Mouse (Mus musculus) spleen, adult 2 months (tissue): Measurements from ENCODE around the gene Nploc4. TPM values are rescaled to one million over a fixed set of nuclear protein-coding genes. Genes with fewer than 3 reads are reported as not detected.
A peak's percentile ranks its signal among the peaks of the same experiment; 100 is the strongest.
"Not testable (repeated sequence)": the region's sequence is repeated elsewhere in the genome, so short reads cannot be mapped to it uniquely, and the experiment has no call there.

Experiments used
- DNase-seq, 2 experiments: peaks; one replicate each; pipeline versions ENCODE4 v3.0.0 to v3.0.0-alpha.2; 2012 to 2021; ENCODE audit warnings: low spot score in 2 of 2, low read depth in 1 of 2
- H3K27ac ChIP-seq: fragments of 200-500 bp; 2 replicates; pipeline ENCODE4 v1.5.1; 2012; ENCODE audit warnings: low read length, inconsistent platforms; ENCODE audit not compliant: insufficient read depth
- H3K27me3 ChIP-seq: fragments of 200-500 bp; 2 replicates; pipeline ENCODE4 v1.6.1; 2012; ENCODE audit warnings: mild to moderate bottlenecking, moderate library complexity, low read length, inconsistent platforms; ENCODE audit not compliant: control insufficient read depth, insufficient read depth
- H3K36me3 ChIP-seq: fragments of 200-500 bp; 2 replicates; pipeline ENCODE4 v1.6.1; 2012; ENCODE audit warnings: mild to moderate bottlenecking, low read length, inconsistent platforms; ENCODE audit not compliant: control insufficient read depth, insufficient read depth
- H3K4me1 ChIP-seq: fragments of 200-500 bp; 2 replicates; pipeline ENCODE4 v1.6.1; 2011; ENCODE audit warnings: inconsistent platforms; ENCODE audit not compliant: control insufficient read depth, insufficient read depth, insufficient read length
- H3K4me3 ChIP-seq: fragments of 200-500 bp; 2 replicates; pipeline ENCODE4 v1.5.1; 2011; ENCODE audit warnings: mild to moderate bottlenecking, inconsistent platforms; ENCODE audit not compliant: insufficient read depth, insufficient read length; ENCODE audit errors: extremely low read depth
- CTCF ChIP-seq: fragments of 200-500 bp; IDR thresholded peaks from 2 replicates; pipeline ENCODE4 v1.5.1; 2011; ENCODE audit warnings: mild to moderate bottlenecking, inconsistent platforms; ENCODE audit not compliant: insufficient read depth, insufficient read length, insufficient replicate concordance; ENCODE audit errors: extremely low read depth
- POLR2A ChIP-seq: fragments of 200-500 bp; IDR thresholded peaks from 2 replicates; pipeline ENCODE4 v1.6.1; 2011; ENCODE audit warnings: low read depth, low read length, inconsistent platforms
- WGBS: fragments of 180-500 bp; shearing (Covaris S2); methylation state at CpG from one replicate; pipeline ENCODE4 v1.1.7; 2018; 5-methylcytosine and 5-hydroxymethylcytosine counted together
- polyA plus RNA-seq: library from polyadenylated mRNA; depleted of rRNA; stranded (reverse); fragments of >200 nt; gene quantifications from 2 replicates; pipeline ENCODE4 v1.2.3, GENCODE M21; 2012

Nploc4 gene
- polyA plus RNA-seq, 1 experiment = 25.3 TPM

GRCm38 (mm10) chr11:120354304-120355276 lies 82.9 kb downstream of the Nploc4 start:
- Histone ChIP-seq H3K4me1 (no peaks in the 10 kb centered on the region; the same call in 1 of the 2 replicates), H3K36me3 (no peaks in the 10 kb centered on the region), H3K4me3 (no peak overlapping the region), H3K27ac (no peak overlapping the region), H3K27me3 (no peaks in the 10 kb centered on the region)
- DNase-seq = peak in 1 of 2 experiments; percentile 1
- TF ChIP-seq POLR2A = no peak
- TF ChIP-seq CTCF = no peak
- 84% methylated on average over 17 of the region's 17 CpGs for WGBS

GRCm38 (mm10) chr11:120353500-120354303 lies 83.8 kb downstream of the Nploc4 start:
- no peaks in the 10 kb centered on the region; the same call in 1 of the 2 replicates for H3K4me1 ChIP-seq

GRCm38 (mm10) chr11:120352571-120353290 lies 84.8 kb downstream of the Nploc4 start:
- H3K4me1 ChIP-seq = no peaks in the 10 kb centered on the region; the same call in 1 of the 2 replicates
- H3K27ac ChIP-seq = peak overlapping the region; percentile 19; the same call in 1 of the 2 replicates

More at GRCm38 (mm10) chr11:120353500-120354303, 83.8 kb downstream of the Nploc4 start:
- WGBS = 2% methylated on average over 26 of the region's 26 CpGs
- H3K36me3 ChIP-seq = no peaks in the 10 kb centered on the region
- peak overlapping the region; percentile 72 for H3K27ac ChIP-seq
- TF ChIP-seq CTCF (peak; percentile 78), POLR2A (no peak)
- DNase-seq = peak; percentile 67 to 89
- peak overlapping the region; percentile 22 for H3K4me3 ChIP-seq
- H3K27me3 ChIP-seq = no peaks in the 10 kb centered on the region

GRCm38 (mm10) chr11:120352093-120352350 lies 85.5 kb downstream of the Nploc4 start:
- H3K27ac ChIP-seq, H3K27me3 ChIP-seq, DNase-seq, H3K36me3 ChIP-seq, H3K4me1 ChIP-seq, H3K4me3 ChIP-seq: not testable (repeated sequence)
- 89% methylated on average over 5 of the region's 5 CpGs for WGBS

More at GRCm38 (mm10) chr11:120352571-120353290, 84.8 kb downstream of the Nploc4 start:
- 50% methylated on average over 13 of the region's 13 CpGs for WGBS
- Histone ChIP-seq H3K4me3 (no peak overlapping the region), H3K36me3 (peaks cover under 1% of the 10 kb centered on the region; the same call in 1 of the 2 replicates), H3K27me3 (no peaks in the 10 kb centered on the region)
- TF ChIP-seq POLR2A (no peak), CTCF (no peak)
- peak in 1 of 2 experiments; percentile 9 for DNase-seq

GRCm38 (mm10) chr11:120351250-120352092 lies 86.0 kb downstream of the Nploc4 start:
- no peaks in the 10 kb centered on the region; the same call in 1 of the 2 replicates for H3K4me1 ChIP-seq
- no peak overlapping the region for H3K4me3 ChIP-seq
- peak in 1 of 2 experiments; percentile 3 for DNase-seq
- peaks cover 7% of the 10 kb centered on the region for H3K36me3 ChIP-seq
- 93% methylated on average over 10 of the region's 10 CpGs for WGBS
- H3K27me3 ChIP-seq = no peaks in the 10 kb centered on the region
- 0 out of 2 replicates have a peak overlapping the region, but pooled peaks have one; percentile 30 for H3K27ac ChIP-seq
- no peak for TF ChIP-seq CTCF
- TF ChIP-seq POLR2A = no peak

GRCm38 (mm10) chr11:120350711-120351110 lies 86.8 kb downstream of the Nploc4 start:
- no peaks in the 10 kb centered on the region; the same call in 1 of the 2 replicates for H3K4me1 ChIP-seq
- peak overlapping the region; percentile 63; the same call in 1 of the 2 replicates for H3K4me3 ChIP-seq
- H3K27ac ChIP-seq = peak overlapping the region; percentile 93
- no peak for TF ChIP-seq POLR2A
- TF ChIP-seq CTCF = no peak
- H3K27me3 ChIP-seq = no peaks in the 10 kb centered on the region
- peaks cover 9% of the 10 kb centered on the region for H3K36me3 ChIP-seq
- 59% methylated on average over 11 of the region's 11 CpGs for WGBS
- DNase-seq = peak in 1 of 2 experiments; percentile 26
